Mouse (Mus musculus): ENCODE data around the gene Fbxl4.

- TF ChIP-seq TAL1 (IDR thresholded peaks at IDR 0.05; ENCODE audit: low read length) = no peak
- no peak for TF ChIP-seq GATA1 (IDR thresholded peaks at IDR 0.05; ENCODE audit: low read length)
Measured at GRCm38 (mm10) chr4:22402930-22403329, 45.6 kb downstream of the Fbxl4 start.

All from erythroblast, embryonic 14.5 days (primary cell).